In genomic region chr16:31319316-31319715, GRCm38 (mm10) we compare ENCODE assay signal across 16 mouse cellular contexts. TPM values are rescaled to one million over a fixed set of nuclear protein-coding genes. Genes with fewer than 3 reads are reported as not detected.
A peak's percentile ranks its signal among the peaks of the same experiment; 100 is the strongest.
DNase-seq lines count a peak whose midpoint lies in the region; ATAC-seq and TF ChIP-seq lines count a peak whose summit lies in the region.
"Had no signal": no experiment of that assay in that cellular context is flagged by ENCODE, and none has a peak within 500 bp of the region (broad histone marks: within the 10 kb centered on the region; RNA-seq: fewer than 3 reads in every experiment).

No protein-coding gene starts in this region.

- intact Hi-C loops in gastrocnemius, adult 2 months (cut with DNase I): no loop called here
- intact Hi-C loops in gastrocnemius, postnatal 36 days (cut with DNase I): no loop called here

- no peak overlapping the region for H3K9ac ChIP-seq in kidney, postnatal 0 days (ENCODE audit: low read depth, low read length)
- H3K9ac ChIP-seq in stomach, embryonic 15.5 days: no peak overlapping the region
- H3K9ac ChIP-seq: forebrain, embryonic 13.5 days; lung, embryonic 14.5 days; midbrain, embryonic 12.5 days had no signal

- peak; percentile 26 for DNase-seq in gastrocnemius, adult 2 months
- DNase-seq in gastrocnemius, postnatal 36 days: no peak
- peak; percentile 59 for DNase-seq in kidney, postnatal 0 days (ENCODE audit: low spot score)
- no peak for DNase-seq in kidney, adult 8-10 months
- peak; percentile 49 for DNase-seq in lung, postnatal 10 days
- DNase-seq in lung, postnatal 4 days: no peak
- DNase-seq in layer of hippocampus, postnatal 36 days: no peak
- DNase-seq: adrenal gland, postnatal 14 days; cerebellum, adult 8-10 months; lung, embryonic 14.5 days; spleen, adult 18-20 months had no signal

- H3K27me3 ChIP-seq in kidney, postnatal 0 days (ENCODE audit: insufficient read depth, low read length): no peaks in the 10 kb centered on the region
- H3K27me3 ChIP-seq in stomach, embryonic 15.5 days (replicated peaks): no peaks in the 10 kb centered on the region
- H3K27me3 ChIP-seq: forebrain, embryonic 13.5 days; midbrain, embryonic 12.5 days had no signal

- H3K36me3 ChIP-seq in kidney, postnatal 0 days (ENCODE audit: insufficient read depth, low read length): no peaks in the 10 kb centered on the region
- no peaks in the 10 kb centered on the region for H3K36me3 ChIP-seq in stomach, embryonic 15.5 days
- H3K36me3 ChIP-seq: midbrain, embryonic 12.5 days had no signal

- no peaks in the 10 kb centered on the region for H3K9me3 ChIP-seq in kidney, postnatal 0 days (replicated peaks; ENCODE audit: low read length)
- H3K9me3 ChIP-seq in stomach, embryonic 15.5 days: no peaks in the 10 kb centered on the region
- H3K9me3 ChIP-seq: forebrain, embryonic 13.5 days; midbrain, embryonic 12.5 days had no signal

- no peak overlapping the region for H3K4me3 ChIP-seq in gastrocnemius, adult 2 months
- no peak overlapping the region for H3K4me3 ChIP-seq in kidney, postnatal 0 days (replicated peaks; ENCODE audit: low read depth, low read length)
- H3K4me3 ChIP-seq in stomach, embryonic 15.5 days (replicated peaks): no peak overlapping the region
- H3K4me3 ChIP-seq: forebrain, embryonic 13.5 days; midbrain, embryonic 12.5 days; myocyte had no signal

- no peak overlapping the region for H3K4me2 ChIP-seq in kidney, postnatal 0 days (ENCODE audit: low read length)
- no peak overlapping the region for H3K4me2 ChIP-seq in stomach, embryonic 15.5 days
- H3K4me2 ChIP-seq: forebrain, embryonic 13.5 days; lung, embryonic 14.5 days; midbrain, embryonic 12.5 days had no signal

- H3K4me1 ChIP-seq in kidney, postnatal 0 days (replicated peaks; ENCODE audit: insufficient read depth, low read length): no peaks in the 10 kb centered on the region
- no peaks in the 10 kb centered on the region for H3K4me1 ChIP-seq in stomach, embryonic 15.5 days

- peak overlapping the region; percentile 75 for H3K27ac ChIP-seq in gastrocnemius, adult 2 months
- peak overlapping the region; percentile 73 for H3K27ac ChIP-seq in kidney, postnatal 0 days
- H3K27ac ChIP-seq in stomach, embryonic 15.5 days: peak overlapping the region; percentile 13; the same call in 1 of the 2 replicates
- H3K27ac ChIP-seq: forebrain, embryonic 13.5 days; hindbrain, postnatal 0 days; midbrain, embryonic 12.5 days had no signal

- 60% methylated on average over 4 of the region's 4 CpGs for WGBS in kidney, postnatal 0 days
- WGBS in stomach, embryonic 15.5 days: 45% methylated on average over 4 of the region's 4 CpGs

- TF ChIP-seq CTCF in gastrocnemius, adult 2 months (IDR thresholded peaks at IDR 0.05): no peak
- TF ChIP-seq CTCF in kidney, postnatal 0 days (IDR thresholded peaks at IDR 0.05; ENCODE audit: low read depth): no peak

- ATAC-seq in kidney, postnatal 0 days (replicated peaks; ENCODE audit: low FRiP score, low read depth): no peak
- ATAC-seq in stomach, embryonic 15.5 days (ENCODE audit: insufficient read depth, low FRiP score, low read depth): no peak
- ATAC-seq: forebrain, embryonic 13.5 days; hindbrain, postnatal 0 days had no signal

RNA-seq across cellular contexts. Expression of gene Apod, which starts 4.7 kb away (rescaled TPM):
- total RNA-seq in gastrocnemius, adult 2 months (2021): 10 to 100 TPM; 34.3 to 42.6 TPM
- total RNA-seq in gastrocnemius, postnatal 36 days (2021): 10 to 100 TPM; 15.5 to 31.3 TPM
- polyA plus RNA-seq in kidney, postnatal 0 days (2015; fragmentation: Nextera tagmentation; extraction: Ambion mirVana): 0.64 and 1.9 TPM in 2 replicates
- polyA plus RNA-seq in stomach, embryonic 15.5 days (2015; fragmentation: Nextera tagmentation; extraction: Ambion mirVana): 0.50 and 0.66 TPM in 2 replicates
- 100 to 1,000 TPM; 103 to 127 TPM for total RNA-seq in layer of hippocampus, postnatal 36 days (2021)
- polyA plus RNA-seq: lung, embryonic 14.5 days had no signal

RNA-seq across cellular contexts. Expression of gene Ppp1r2, which starts 44.2 kb away (rescaled TPM):
- 10 to 100 TPM; 78.9 to 89.0 TPM for total RNA-seq in gastrocnemius, adult 2 months (2021)
- total RNA-seq in gastrocnemius, postnatal 36 days (2021): 10 to 100 TPM; 68.7 to 77.1 TPM
- polyA plus RNA-seq in kidney, postnatal 0 days (2015; fragmentation: Nextera tagmentation; extraction: Ambion mirVana): 112 and 118 TPM in 2 replicates
- polyA plus RNA-seq in stomach, embryonic 15.5 days (2015; fragmentation: Nextera tagmentation; extraction: Ambion mirVana): 85.9 and 90.5 TPM in 2 replicates
- 10 to 100 TPM; 92.4 to 97.8 TPM for total RNA-seq in layer of hippocampus, postnatal 36 days (2021)

Comparison
In these comparisons a context has a peak if more than half of its experiments do, and no peak if none do; other contexts are left out.
1. DNase-seq: peak in gastrocnemius, adult 2 months (single experiment), kidney, postnatal 0 days (single experiment) and lung, postnatal 10 days (single experiment); none in gastrocnemius, postnatal 36 days (0 of 2), kidney, adult 8-10 months (0 of 2), lung, postnatal 4 days (0 of 2) and layer of hippocampus, postnatal 36 days (0 of 2).
2. H3K27ac ChIP-seq: peak in every context shown above with its lines; median percentile 75 in gastrocnemius, adult 2 months; 73 in kidney, postnatal 0 days; 13 in stomach, embryonic 15.5 days.